Mouse (Mus musculus) neural tube, embryonic 13.5 days (tissue): Measurements from ENCODE around the gene AV320801. TPM values are rescaled to one million over a fixed set of nuclear protein-coding genes. Genes with fewer than 3 reads are reported as not detected.
"Not testable (repeated sequence)": the region's sequence is repeated elsewhere in the genome, so short reads cannot be mapped to it uniquely, and the experiment has no call there.

Experiments used
- ATAC-seq: fragments of 200-750 bp; cut with Nextera tagmentation; 2 replicates; pipeline ENCODE4 v1.8.0; 2017; ENCODE audit warnings: low read depth, mild to moderate bottlenecking, moderate TSS enrichment, moderate library complexity
- H3K27ac ChIP-seq: fragments of 300-500 bp; sonication (generic); replicated peaks from 2 replicates; pipeline ENCODE4 v1.5.1; 2015; ENCODE audit warnings: moderate library complexity, mild to moderate bottlenecking, inconsistent platforms
- H3K27me3 ChIP-seq: fragments of 300-500 bp; sonication (generic); 2 replicates; pipeline ENCODE4 v1.6.1; 2015; ENCODE audit warnings: mild to moderate bottlenecking, inconsistent platforms
- H3K36me3 ChIP-seq: fragments of 300-500 bp; sonication (generic); 2 replicates; pipeline ENCODE4 v1.6.1; 2015; ENCODE audit warnings: mild to moderate bottlenecking, inconsistent platforms
- H3K4me1 ChIP-seq: fragments of 300-500 bp; sonication (generic); replicated peaks from 2 replicates; pipeline ENCODE4 v1.6.1; 2015; ENCODE audit warnings: inconsistent platforms
- H3K4me2 ChIP-seq: fragments of 300-500 bp; sonication (generic); 2 replicates; pipeline ENCODE4 v1.6.1; 2015; ENCODE audit warnings: inconsistent platforms, mild to moderate bottlenecking, moderate library complexity
- H3K4me3 ChIP-seq: fragments of 300-500 bp; sonication (generic); 2 replicates; pipeline ENCODE4 v1.5.1; 2015; ENCODE audit warnings: mild to moderate bottlenecking, inconsistent platforms
- H3K9ac ChIP-seq: fragments of 300-500 bp; sonication (generic); 2 replicates; pipeline ENCODE4 v1.6.1; 2015; ENCODE audit warnings: moderate library complexity, mild to moderate bottlenecking, inconsistent platforms
- H3K9me3 ChIP-seq: fragments of 300-500 bp; sonication (generic); 2 replicates; pipeline ENCODE4 v1.6.1; 2016; ENCODE audit warnings: inconsistent platforms
- WGBS: fragments of 180-500 bp; shearing (Covaris S2); methylation state at CpG from one replicate; pipeline ENCODE4 v1.1.7; 2015; 5-methylcytosine and 5-hydroxymethylcytosine counted together
- polyA plus RNA-seq: library from polyadenylated mRNA; unstranded; fragments of >200 nt; fragmentation: Nextera tagmentation; extraction: Ambion mirVana; gene quantifications from 2 replicates; pipeline ENCODE4 v1.2.1, GENCODE M21; 2015

Gene AV320801
- polyA plus RNA-seq = not detected in 2 replicates

DNA sequence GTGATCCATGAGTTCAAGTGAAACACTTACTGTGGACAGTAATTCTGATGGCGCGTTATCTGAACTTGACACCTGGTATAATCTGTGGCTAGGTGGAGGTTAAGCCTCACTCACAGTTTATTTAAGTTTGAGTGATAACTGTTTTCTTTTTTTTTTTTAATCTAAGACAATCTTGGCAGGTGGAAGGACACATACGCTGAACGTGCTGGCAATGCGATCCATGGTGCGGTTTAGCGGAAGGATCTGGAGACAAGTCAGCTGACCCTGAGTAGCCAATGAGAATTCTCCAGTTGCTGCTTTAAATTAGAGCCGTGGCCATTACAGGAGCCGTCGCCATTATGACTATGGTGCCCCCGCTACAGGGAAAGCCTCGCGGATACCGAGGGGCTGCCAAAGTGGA lies at the start of gene AV320801:
Gene AV320801 (plus strand): TSS at position 301 of the 400 bp plus-strand sequence.
- not testable (repeated sequence) for ATAC-seq, H3K4me2 ChIP-seq, H3K36me3 ChIP-seq, H3K27me3 ChIP-seq, H3K9me3 ChIP-seq, H3K9ac ChIP-seq, H3K27ac ChIP-seq, H3K4me3 ChIP-seq, H3K4me1 ChIP-seq
- 95% methylated on average over 7 of the region's 14 CpGs for WGBS

DNA sequence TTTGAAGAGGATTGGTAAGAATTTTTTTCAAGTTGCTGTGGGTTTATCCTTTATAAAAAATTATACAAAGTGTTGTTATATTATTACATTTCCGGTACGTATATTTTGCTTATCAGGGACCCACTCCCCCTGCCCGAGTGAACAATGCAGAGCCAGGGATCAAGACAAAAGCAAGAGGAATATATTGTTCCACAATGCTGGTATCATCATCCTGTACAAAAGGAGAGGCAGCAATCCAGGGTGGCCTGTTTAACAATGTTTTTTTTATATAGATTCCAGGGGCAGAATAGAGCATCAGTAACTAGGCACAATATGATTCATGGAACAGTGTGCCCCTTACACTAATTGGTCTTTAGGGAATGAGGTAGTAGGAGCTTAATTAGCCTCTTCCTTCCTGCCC lies 30.2 kb upstream of the AV320801 start:
- H3K4me3 ChIP-seq, H3K9ac ChIP-seq, ATAC-seq, H3K27ac ChIP-seq, H3K4me2 ChIP-seq, H3K27me3 ChIP-seq, H3K4me1 ChIP-seq, H3K9me3 ChIP-seq, H3K36me3 ChIP-seq: not testable (repeated sequence)
- WGBS = no CpG with 5 or more reads among the region's 3 CpGs

DNA sequence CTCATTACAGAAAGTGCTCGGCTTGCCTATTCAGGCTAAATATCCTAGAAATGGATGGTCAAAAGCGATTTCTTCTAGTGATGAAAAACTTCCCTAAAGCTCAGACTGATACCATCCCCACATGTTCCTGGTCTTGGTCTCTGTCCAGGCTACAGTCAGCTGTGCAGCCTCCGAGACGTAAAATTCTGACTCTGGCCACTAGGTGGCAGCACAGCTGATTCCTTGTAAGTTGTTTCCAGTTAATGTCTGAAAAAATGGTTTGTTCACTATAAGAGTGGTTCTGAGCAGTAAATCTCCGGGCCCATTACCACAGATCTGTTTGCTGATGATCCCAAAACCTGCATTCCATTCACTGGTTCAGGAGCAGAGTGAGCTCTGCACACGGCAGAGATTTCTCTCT lies 12.5 kb upstream of the AV320801 start:
- H3K9ac ChIP-seq, H3K36me3 ChIP-seq, H3K4me3 ChIP-seq, H3K4me2 ChIP-seq, H3K27me3 ChIP-seq, H3K9me3 ChIP-seq, ATAC-seq, H3K4me1 ChIP-seq, H3K27ac ChIP-seq: not testable (repeated sequence)
- no CpG with 5 or more reads among the region's 6 CpGs for WGBS

- not testable (repeated sequence) for H3K4me3 ChIP-seq, H3K9me3 ChIP-seq, H3K4me2 ChIP-seq, H3K36me3 ChIP-seq, H3K4me1 ChIP-seq, H3K9ac ChIP-seq, ATAC-seq, H3K27ac ChIP-seq, H3K27me3 ChIP-seq
- WGBS = no CpG with 5 or more reads among the region's 3 CpGs
Measured at GRCm38 (mm10) chrX:135483183-135483582, 11.2 kb upstream of the AV320801 start.

Other genes with a start within 250 kb of the AV320801 start
- gene Pramel3, start 192.3 kb upstream of the AV320801 start, polyA plus RNA-seq = not detected in 2 replicates
- not detected in 2 replicates for gene Gm5128, start 121.3 kb upstream of the AV320801 start, polyA plus RNA-seq
- gene Gm7903, start 60.8 kb upstream of the AV320801 start, polyA plus RNA-seq = not detected in 2 replicates
- not detected in 2 replicates for gene Nxf7, start 104.2 kb downstream of the AV320801 start, polyA plus RNA-seq
- not detected in 2 replicates for gene Prame, start 133.1 kb downstream of the AV320801 start, polyA plus RNA-seq
- gene Tcp11x2, start 199.2 kb downstream of the AV320801 start, polyA plus RNA-seq = not detected in 2 replicates
- not detected in 2 replicates for gene Tmsb15a, start 230.7 kb downstream of the AV320801 start, polyA plus RNA-seq
- 10.8 and 12.0 TPM in 2 replicates for gene Armcx5, start 248.1 kb downstream of the AV320801 start, polyA plus RNA-seq
- gene Gprasp1, start 248.1 kb downstream of the AV320801 start, polyA plus RNA-seq = 136 and 140 TPM in 2 replicates